Mouse (Mus musculus): ENCODE data around the gene Dhrs11.

DNA sequence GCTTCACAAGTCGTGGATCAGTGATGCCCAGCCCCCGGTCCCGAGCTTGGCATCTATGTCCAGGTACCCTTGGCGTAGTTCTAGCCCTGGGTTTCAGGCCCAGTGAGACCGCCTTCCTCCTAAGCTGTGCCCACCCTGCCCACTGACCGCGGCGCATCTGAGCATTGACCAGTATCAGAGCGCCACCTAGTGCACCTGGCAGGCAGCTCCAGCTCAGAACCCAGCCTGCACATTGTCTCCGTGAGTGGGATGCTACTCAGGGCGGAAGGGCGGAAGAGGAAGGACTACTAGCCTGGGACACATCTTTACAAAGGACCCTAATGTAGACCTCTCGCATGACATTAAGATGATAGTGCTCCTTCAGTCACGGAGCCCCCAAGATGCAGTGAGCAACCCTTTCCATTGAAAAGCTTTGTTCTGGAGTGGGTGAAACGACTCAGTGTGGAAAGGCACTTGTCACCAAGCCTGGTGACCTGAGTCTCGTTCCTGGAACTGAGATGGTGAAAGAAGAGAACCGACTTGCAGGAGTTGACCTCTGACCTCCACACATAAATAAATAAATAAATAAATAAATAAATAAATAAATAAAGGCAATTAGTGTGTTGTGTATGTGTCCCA, 34.2 kb downstream of the Dhrs11 start:
- no peak for TF ChIP-seq GATA1 (IDR thresholded peaks at IDR 0.05; ENCODE audit: low read length)
- no peak for TF ChIP-seq TAL1 (IDR thresholded peaks at IDR 0.05; ENCODE audit: low read length)

All from erythroblast, embryonic 14.5 days (primary cell).